Mouse (Mus musculus): ENCODE data around the gene Gm42372. TPM values are rescaled to one million over a fixed set of nuclear protein-coding genes. Genes with fewer than 3 reads are reported as not detected.

The Gm42372 gene
- polyA plus RNA-seq, 1 experiment, result not detected

GRCm38 (mm10) chr7:16959539-16960187 lies 23.2 kb upstream of the Gm42372 start, which contains the start of gene Pnmal1:
Gene Pnmal1 (plus strand): TSS chr7:16959679.
- DNase-seq (ENCODE audit: low read depth), result no peak

GRCm38 (mm10) chr7:16961678-16962077 lies 21.2 kb upstream of the Gm42372 start:
- no peak for DNase-seq (ENCODE audit: low read depth)

DNA sequence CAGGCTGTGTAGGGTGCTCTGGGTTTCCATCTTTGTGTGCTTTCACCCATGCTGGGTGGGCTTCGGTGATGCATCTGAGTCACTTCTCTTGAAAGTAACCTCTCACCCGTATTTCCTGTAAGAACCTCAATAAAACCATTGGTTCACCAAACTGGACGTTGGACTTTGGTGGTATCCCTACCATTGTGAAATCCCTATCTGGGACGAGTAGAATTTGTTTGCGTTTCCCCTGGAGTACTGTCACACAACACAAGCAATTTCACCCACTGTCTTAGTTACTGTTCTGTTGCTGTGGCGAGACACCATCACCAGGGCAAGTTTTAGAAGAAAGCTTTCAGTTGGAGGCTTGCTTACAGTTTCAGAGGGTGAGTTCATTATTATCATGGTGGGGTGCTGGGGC lies 14.5 kb upstream of the Gm42372 start:
- DNase-seq (ENCODE audit: low read depth), result no peak

DNA sequence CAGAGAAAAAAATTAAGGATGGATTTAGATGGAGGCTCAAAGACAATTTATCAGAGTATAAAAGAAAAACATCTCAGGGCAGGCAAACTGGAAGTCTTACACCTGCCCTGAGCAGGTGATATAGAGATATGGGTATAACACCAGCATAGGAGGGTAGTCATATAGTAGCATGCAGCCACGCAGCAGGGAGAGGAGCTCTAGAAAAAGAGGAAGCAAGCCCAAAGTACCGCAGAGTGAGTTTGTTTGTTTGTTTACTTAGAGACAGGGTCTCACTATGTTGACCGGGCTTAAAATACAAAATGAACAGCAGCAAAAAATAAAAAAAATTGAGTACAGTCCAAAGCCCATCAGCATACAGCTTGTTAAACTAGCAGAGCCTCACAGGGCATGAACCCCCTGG lies 11.7 kb upstream of the Gm42372 start:
- no peak for DNase-seq (ENCODE audit: low read depth)

- no peak for DNase-seq (ENCODE audit: low read depth)
Observed at GRCm38 (mm10) chr7:16974018-16974417, 8.9 kb upstream of the Gm42372 start.

DNA sequence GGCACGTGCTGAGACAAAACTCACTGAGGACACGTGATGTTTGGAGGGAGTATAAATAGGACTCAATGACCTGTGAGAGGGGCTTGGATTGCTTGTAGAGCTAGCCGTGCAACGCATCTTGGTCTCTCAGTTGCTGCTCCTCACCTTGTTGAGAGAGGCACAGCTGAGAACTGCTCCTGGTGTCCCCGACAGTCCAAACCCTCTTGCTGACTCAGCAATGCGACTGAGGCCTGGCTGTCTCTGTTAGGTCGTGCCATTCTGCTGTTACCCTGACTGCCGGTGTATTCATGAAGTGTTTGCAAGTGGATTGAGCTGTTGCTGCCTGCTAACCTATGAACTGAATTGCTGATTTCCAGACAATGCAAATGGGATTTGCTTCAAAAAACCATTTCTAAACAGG lies 6.6 kb upstream of the Gm42372 start:
- DNase-seq (ENCODE audit: low read depth), result no peak

DNA sequence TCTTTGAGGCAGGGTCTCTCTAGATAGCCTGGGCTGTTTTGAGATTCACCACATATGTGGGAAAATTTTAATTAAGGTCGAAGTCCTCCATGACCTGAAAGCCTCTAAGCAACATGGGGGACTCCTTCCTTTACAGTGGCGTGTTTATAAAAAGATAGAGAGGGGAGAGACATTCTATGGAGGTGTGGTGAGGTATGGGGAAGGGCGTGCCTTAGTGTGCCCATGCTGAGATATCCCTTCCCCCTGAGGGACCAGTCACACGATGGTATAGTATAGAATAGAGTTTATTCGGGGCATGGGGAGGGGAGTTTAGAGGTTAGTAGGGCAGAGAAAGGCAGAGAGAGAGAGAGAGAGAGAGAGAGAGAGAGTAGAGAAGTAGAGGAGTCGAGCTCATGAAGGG lies 4.7 kb upstream of the Gm42372 start:
- DNase-seq (ENCODE audit: low read depth), result no peak

DNA sequence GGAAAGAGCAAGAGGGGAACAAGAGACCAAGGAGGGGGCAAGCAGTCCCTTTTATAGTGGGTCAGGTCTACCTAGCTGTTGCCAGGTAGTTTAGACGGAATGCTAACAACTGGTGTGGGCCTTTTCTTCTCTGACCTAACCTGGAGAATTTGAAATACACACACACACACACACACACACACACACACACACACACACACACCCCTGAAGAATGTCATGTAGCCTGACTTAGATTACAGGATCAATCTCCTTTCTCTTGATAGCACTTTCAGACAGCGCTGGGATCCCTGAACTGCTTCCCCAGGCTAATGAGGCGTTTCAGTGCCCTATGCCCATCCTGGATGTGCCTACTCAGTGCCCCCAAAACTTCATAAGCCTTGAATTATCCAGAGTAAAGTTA lies 4.3 kb upstream of the Gm42372 start:
- no peak for DNase-seq (ENCODE audit: low read depth)

DNA sequence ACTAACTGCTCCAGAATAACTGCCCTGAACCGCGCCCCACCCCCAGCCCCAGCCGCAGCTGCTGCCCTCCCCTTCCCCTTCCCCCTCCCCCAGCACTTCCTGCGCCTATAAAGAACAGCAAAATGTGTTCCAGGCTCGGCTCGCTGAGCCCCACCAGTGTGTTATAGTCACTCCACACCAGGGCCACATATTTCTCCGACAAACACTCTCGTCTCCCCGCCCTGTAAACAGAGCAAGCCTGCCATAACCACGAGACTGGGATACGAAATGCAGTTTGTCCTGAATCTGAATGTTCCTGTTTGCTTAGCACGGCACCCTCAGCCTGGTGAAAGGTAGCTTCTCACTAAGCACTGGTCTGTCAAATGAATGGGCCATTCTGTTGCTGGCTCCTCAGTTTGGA lies 2.5 kb upstream of the Gm42372 start:
- no peak for DNase-seq (ENCODE audit: low read depth)

- no peak for DNase-seq (ENCODE audit: low read depth)
Observed at GRCm38 (mm10) chr7:16987541-16988149, 4.8 kb downstream of the Gm42372 start.

DNA sequence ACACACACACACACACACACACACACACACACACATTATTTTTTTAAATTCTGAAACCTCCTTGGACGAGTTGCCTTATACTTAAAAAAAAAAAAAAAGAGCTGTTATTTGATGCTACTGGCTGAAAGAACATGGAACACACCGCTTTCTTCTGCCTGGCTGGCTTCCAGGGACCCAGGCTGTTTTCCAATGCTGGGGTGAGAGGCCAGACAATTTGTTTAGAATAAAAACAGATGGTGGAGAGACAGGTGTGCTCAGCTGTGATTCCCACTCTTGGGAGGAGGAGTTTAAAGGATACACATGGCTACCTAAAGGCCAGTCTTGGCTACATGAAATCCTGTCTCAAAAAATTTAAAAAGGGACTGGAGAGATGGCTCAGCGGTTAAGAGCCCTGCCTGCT lies 5.5 kb downstream of the Gm42372 start:
- no peak for DNase-seq (ENCODE audit: low read depth)

GRCm38 (mm10) chr7:16990006-16990744 lies 7.3 kb downstream of the Gm42372 start:
- no peak for DNase-seq (ENCODE audit: low read depth)

DNA sequence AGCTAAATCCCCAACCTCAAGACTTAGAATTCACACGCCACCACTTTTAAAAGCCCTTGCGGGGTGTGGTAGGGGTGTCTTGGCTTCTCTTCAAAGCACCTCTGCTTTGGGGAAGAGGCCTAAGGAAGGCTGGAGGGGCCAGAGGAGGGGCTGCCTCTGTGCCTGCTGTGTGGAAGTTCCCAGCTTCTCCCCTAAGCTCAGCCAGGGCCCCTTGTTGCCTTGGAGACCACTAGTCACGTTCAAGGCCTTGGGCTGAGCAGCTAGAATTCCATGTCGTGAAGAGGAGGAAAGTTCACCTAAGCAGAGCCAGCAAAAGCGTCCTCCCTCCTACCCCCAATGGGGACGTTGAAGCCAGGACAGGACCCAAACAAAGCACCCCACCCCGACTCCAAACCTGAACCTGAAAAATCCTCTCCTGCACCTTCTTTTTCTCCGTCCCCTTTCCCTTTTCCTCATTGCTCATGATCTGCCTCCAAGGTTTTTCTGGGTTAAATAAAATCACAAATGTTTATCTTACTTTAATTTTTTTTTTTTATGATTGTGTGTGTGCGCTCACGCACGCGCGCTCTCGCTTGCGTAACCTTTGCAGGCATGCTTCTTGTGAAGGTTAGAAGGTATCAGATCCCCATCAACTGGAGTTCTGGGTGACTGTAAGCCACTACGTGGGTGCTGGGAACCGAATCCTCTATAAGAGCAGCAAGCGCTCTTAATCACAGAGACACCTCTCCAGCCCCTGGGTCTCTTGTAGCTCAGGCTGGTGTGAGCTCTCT lies 9.0 kb downstream of the Gm42372 start:
- DNase-seq (ENCODE audit: low read depth), result no peak

DNA sequence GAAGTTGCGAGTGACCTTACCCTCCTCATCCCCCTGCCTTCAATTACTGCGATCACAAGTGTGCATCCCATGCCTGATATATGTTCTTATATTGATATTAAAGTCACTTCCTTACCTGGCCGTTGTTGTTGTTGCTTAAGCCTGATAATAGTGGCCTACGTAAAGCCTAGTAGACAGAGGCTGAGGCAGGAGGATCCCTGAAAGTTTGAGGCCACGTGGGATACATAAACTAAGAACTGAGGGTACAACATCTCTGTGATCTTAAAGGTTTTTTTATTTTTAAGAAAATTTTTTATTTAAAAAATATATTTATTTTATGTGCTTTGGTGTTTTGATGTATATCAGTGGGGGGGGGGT lies 9.5 kb downstream of the Gm42372 start, which contains the start of gene Ccdc8:
TSS of gene Ccdc8 (plus strand) at position 258 of the 357 bp plus-strand sequence.
- no peak for DNase-seq (ENCODE audit: low read depth)

DNA sequence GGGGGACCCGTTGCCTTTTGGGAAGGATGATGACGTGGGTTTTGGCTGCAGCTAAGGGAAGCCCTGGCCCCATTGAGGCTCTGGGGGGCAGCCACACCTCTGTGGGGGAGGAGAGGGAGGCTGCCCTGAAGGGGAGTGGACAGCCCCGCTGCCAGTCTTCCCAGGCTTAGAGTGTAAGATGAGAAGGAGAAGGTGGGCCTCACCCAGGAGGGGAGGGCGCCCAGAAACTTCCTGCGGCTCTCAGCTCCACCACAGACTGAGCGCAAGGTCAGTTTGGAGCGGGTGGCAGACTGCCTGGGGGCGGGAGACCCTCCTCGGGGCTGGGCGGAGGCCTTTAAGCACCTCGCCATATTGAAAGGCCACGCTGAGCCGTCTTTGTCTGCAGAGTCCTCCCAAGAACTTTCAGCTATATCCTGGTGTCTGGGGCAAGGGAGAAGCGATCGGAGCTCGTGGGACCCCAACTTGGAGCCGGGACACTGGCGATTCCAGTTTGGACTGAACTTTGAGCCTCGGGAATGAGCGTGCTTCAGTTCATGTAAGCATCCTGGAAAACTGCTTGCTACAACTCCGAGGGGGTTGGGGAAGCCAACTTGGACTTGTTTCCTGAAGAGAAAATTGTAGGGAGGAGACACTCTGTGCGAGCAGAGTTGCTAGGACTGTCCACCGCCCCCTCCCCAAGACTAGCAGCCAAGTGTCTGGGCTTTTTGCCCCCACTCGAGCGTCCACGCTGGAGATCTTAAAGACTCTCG lies 10.9 kb downstream of the Gm42372 start:
- DNase-seq (ENCODE audit: low read depth), result no peak

DNA sequence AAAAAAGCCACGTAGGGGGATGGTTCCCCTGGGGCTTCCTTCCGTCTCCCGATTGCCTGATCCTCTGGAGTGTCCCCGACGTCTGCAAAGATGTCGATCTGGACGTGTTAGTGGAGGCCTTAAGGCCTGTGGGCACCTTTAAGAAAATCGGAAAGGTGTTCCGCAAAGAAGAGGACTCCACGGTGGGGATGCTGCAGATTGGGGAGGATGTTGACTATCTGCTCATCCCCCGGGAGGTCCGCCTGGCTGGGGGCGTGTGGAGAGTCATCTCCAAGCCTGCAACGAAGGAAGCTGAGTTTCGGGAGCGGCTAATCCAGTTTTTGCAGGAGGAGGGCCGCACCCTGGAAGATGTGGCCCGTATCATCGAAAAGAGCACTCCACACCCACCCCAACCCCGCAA lies 11.5 kb downstream of the Gm42372 start:
- no peak for DNase-seq (ENCODE audit: low read depth)

DNA sequence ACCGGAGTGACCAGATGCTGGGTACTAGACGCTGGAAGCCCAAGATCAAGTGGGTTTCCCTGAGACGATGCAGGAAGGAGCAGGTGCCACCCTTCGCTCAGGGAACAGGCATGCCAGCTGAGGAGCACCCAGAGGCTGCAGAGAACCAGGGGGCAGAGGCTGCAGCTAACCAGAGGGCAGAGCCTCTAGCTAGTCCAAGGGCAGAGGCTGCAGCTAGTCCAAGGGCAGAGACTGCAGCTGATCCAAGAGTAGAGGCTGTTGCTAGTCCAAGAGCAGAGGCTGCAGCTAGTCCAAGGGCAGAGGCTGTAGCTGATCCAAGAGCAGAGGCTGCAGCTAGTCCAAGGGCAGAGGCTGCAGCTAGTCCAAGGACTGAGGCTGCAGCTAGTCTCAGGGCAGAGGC lies 12.5 kb downstream of the Gm42372 start:
- no peak for DNase-seq (ENCODE audit: low read depth)

DNA sequence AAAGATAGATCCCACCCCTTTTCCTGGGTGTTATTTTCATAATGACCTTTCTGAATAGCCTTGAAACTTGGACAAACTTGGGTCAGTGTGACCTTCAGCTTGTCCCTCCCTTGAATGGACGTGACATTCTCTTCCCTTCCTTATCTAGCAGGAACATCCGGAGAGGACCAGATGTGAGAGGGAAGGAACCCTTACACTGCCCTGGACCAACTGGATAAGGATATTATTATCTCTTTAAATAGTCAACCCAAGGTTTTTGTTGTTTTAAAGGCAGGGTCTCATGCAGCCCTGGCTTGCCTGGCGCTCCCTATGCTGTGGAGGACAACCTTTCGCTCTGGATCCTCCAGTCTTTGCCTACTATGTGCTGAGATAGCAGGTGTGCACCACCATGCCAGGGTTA lies 16.3 kb downstream of the Gm42372 start:
- DNase-seq (ENCODE audit: low read depth), result no peak

DNA sequence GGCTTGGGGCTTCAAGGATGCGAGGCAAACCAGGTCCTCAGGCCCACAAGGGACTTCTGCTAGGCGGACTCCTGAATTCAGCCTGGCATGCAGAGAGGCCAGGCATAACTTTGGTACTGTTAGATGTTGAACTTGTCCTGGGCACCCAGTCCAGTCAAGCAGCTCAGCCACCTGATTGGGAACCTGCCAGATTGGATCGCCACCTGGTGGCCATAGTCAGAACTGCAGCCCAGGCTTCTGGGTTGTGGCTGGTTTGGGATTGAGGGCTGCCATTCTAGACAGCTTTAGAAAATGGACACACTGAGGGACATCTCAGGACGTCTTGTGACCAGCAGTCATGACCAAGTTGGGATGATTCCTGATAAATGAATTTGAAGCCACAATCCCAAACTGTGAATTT lies 16.8 kb downstream of the Gm42372 start:
- DNase-seq (ENCODE audit: low read depth), result no peak

- no peak for DNase-seq (ENCODE audit: low read depth)
Observed at GRCm38 (mm10) chr7:17002375-17003195, 19.7 kb downstream of the Gm42372 start.
